Mouse (Mus musculus) forelimb bud, embryonic 11.5 days (tissue): ENCODE results near the gene Pou3f3.
A peak's percentile ranks its signal among the peaks of the same experiment; 100 is the strongest.

Experiments
- DNase-seq: peaks from one replicate; pipeline ENCODE4 v3.0.0-alpha.2; 2012; ENCODE audit warnings: low read depth, low spot score

Pou3f3 gene

GRCm38 (mm10) chr1:42710234-42710633, 14.7 kb downstream of the Pou3f3 start:
- DNase-seq, result no peak

GRCm38 (mm10) chr1:42710995-42711394, 15.4 kb downstream of the Pou3f3 start:
- no peak for DNase-seq

- no peak for DNase-seq
Measured at GRCm38 (mm10) chr1:42711456-42712310, 16.1 kb downstream of the Pou3f3 start.

GRCm38 (mm10) chr1:42712311-42712690, 16.7 kb downstream of the Pou3f3 start:
- DNase-seq, result no peak

- no peak for DNase-seq
Measured at GRCm38 (mm10) chr1:42713104-42713932, 17.8 kb downstream of the Pou3f3 start.

GRCm38 (mm10) chr1:42714016-42714931, 18.7 kb downstream of the Pou3f3 start:
- DNase-seq, result peak; percentile 76

- DNase-seq, result no peak
Measured at GRCm38 (mm10) chr1:42718549-42718948, 23.0 kb downstream of the Pou3f3 start.

- DNase-seq, result no peak
Measured at GRCm38 (mm10) chr1:42721353-42721752, 25.8 kb downstream of the Pou3f3 start.

- no peak for DNase-seq
Measured at GRCm38 (mm10) chr1:42723769-42724300, 28.3 kb downstream of the Pou3f3 start.

GRCm38 (mm10) chr1:42724881-42725280, 29.3 kb downstream of the Pou3f3 start:
- DNase-seq, result no peak

- no peak for DNase-seq
Measured at GRCm38 (mm10) chr1:42727161-42727560, 31.6 kb downstream of the Pou3f3 start.

GRCm38 (mm10) chr1:42727676-42728075, 32.1 kb downstream of the Pou3f3 start:
- DNase-seq, result no peak

- no peak for DNase-seq
Measured at GRCm38 (mm10) chr1:42741383-42742241, 46.0 kb downstream of the Pou3f3 start.

GRCm38 (mm10) chr1:42742242-42742560, 46.6 kb downstream of the Pou3f3 start:
- no peak for DNase-seq

- no peak for DNase-seq
Measured at GRCm38 (mm10) chr1:42745047-42745446, 49.5 kb downstream of the Pou3f3 start.

GRCm38 (mm10) chr1:42749536-42750292, 54.1 kb downstream of the Pou3f3 start:
- DNase-seq, result no peak
